Mouse (Mus musculus): Measurements from ENCODE around the gene Lrrc32. TPM values are rescaled to one million over a fixed set of nuclear protein-coding genes. Genes with fewer than 3 reads are reported as not detected.

Lrrc32 gene
- polyA plus RNA-seq, 3 experiments from 2014 or later = 13.6 to 50.0 (median 44.7) TPM

Other genes starting within 250 kb of the Lrrc32 start
- gene Acer3, start 168.1 kb upstream of the Lrrc32 start, polyA plus RNA-seq (2017; shearing (Covaris generic)) = 10 to 100 TPM; 14.5 to 20.5 (median 15.5) TPM
- not detected for gene Tsku, start 128.0 kb upstream of the Lrrc32 start, polyA plus RNA-seq (2017; shearing (Covaris generic))
- gene Gucy2d, start 48.9 kb upstream of the Lrrc32 start, polyA plus RNA-seq (2017; shearing (Covaris generic)) = not detected
- 10 to 100 TPM; 59.5 to 72.4 (median 63.1) TPM for gene Emsy, start 167.5 kb downstream of the Lrrc32 start, polyA plus RNA-seq (2017; shearing (Covaris generic))
- gene Thap12, start 213.8 kb downstream of the Lrrc32 start, polyA plus RNA-seq (2017; shearing (Covaris generic)) = 10 to 100 TPM; 13.2 to 14.9 (median 13.9) TPM

Data from inflammation-experienced regulatory T-cells, adult 6 months (primary cell).